Mouse (Mus musculus) cerebellum, postnatal 36 days (tissue): ENCODE data around the gene Zfp27.
"Not testable (repeated sequence)": the region's sequence is repeated elsewhere in the genome, so short reads cannot be mapped to it uniquely, and the experiment has no call there.

Source experiments
- DNase-seq, 2 experiments: peaks; one replicate each; pipeline ENCODE4 v3.0.0; 2021 to 2022; ENCODE audit warnings: mixed read lengths in 2 of 2

Gene Zfp27

GRCm38 (mm10) chr7:29880916-29881315, 25.5 kb downstream of the Zfp27 start:
- no peak for DNase-seq

DNA sequence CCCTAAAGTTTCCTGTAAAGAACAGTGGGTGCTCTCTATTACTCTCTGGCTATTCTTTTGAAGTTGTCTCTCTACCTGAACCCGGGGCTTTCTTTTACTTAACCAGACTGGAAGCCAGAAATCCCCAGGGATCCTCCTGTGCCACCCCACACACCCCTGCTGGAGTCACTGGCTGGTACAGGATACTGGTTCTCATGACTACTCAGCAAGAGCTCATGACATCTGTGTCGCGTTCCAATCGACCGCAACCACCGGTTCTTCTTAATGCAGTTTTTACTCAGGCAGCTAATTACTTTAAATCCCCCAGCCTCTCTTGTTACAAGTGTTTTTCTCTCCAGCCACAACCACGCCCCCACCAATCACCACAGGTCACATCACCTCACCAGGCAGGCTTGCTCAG, 26.3 kb downstream of the Zfp27 start:
- no peak for DNase-seq

DNA sequence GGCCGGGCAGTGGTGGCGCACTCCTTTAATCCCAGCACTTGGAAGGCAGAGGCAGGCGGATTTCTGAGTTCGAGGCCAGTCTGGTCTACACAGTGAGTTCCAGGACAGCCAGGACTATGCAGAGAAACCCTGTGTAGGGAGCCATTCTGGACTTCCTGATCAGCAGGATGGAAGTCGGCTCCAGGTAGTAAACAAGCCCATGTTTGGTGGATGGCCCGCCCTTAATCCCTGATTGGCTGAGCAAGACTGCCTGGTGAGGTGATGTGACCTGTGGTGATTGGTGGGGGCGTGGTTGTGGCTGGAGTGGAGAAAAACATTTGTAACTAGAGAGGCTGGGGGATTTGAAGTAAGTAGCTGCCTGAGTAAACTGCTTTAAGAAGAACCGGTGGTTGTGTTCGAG, 28.8 kb downstream of the Zfp27 start:
- DNase-seq: not testable (repeated sequence)

DNA sequence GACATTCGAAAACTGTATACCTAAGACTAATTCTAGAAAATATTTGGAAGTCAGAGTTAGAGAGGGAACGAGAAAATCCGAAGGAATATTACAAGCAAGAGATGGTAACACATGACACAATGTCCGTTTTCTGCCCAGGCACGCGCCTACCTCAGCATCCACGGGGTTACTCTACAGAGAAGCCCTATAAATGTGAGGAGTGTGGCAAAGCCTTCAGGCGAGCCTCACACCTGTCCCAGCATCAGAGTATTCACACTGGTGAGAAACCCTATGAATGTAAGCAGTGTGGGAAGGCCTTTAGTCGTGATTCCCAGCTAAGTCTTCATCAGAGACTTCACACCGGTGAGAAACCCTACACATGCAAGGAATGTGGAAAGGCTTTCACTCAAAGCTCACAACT, 32.1 kb downstream of the Zfp27 start:
- DNase-seq: no peak

DNA sequence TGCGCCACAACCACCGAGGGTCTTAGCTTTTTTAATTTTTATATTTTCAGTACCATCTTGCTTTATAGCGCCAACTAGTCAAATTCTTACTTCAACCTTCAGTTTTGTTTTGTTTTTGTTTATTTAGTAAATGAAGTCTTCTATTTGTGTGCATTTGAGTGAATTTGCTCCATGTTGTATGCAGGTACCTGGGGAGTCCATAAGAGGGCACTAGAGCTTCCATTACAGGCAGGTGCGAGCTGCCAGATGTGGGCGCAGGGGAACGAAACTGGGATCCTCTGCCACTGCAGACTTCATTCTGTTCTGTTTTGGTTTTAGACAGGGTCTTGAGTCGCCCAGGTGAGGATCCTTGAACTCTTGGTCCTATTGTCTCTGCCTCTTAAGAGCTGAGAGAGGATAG, 44.7 kb downstream of the Zfp27 start:
- DNase-seq: no peak

DNA sequence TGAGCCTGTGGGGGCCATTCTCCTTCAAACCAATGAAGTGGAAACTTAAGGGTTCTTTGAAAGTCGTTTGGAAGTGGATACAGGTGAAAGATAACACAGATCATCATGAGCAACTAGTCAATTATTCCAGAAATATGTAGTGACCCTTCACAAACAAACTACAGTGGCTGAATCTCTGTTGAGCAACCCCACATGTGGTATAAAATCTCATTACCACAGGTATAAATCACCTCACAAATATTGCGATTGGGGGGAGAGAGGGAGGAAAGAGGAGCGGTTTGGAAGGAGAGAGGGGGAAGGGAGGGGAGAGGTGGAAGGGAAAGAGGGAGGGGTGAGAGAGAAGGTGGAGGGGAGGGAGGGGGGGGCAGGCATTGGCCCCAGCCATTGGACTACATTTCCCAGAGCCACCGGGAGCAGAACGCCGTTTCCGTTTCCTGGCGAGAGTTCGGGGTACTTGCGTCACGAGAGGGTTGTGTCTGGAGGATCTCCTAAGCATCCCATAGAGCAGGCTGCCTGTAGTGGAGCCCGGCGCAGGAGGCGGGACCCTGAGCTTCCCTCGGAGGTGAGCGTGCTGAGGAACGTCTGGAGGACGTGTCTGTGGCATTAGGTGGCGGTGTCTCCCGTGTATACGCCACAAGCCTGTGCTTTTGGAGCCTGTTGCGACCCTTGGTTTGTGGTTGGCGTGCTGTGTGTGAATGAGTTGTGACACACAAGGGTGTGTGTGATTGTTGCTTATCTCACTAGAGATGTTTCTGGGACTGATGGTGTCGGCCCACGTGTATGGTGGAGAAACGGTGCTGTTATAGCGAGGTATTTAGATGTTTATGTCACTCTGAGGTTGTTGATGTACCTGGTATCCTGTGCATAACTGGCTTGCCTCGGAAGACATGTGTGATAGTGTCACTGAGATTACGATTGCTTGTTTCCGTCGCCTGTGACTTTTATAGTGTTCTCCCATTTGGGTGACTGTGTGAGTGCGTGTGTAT, 46.5 kb downstream of the Zfp27 start, which contains the start of gene Zfp420:
Gene Zfp420 (plus strand): TSS at position 448 of the 986 bp plus-strand sequence.
- peak; percentile 91 to 92 for DNase-seq

DNA sequence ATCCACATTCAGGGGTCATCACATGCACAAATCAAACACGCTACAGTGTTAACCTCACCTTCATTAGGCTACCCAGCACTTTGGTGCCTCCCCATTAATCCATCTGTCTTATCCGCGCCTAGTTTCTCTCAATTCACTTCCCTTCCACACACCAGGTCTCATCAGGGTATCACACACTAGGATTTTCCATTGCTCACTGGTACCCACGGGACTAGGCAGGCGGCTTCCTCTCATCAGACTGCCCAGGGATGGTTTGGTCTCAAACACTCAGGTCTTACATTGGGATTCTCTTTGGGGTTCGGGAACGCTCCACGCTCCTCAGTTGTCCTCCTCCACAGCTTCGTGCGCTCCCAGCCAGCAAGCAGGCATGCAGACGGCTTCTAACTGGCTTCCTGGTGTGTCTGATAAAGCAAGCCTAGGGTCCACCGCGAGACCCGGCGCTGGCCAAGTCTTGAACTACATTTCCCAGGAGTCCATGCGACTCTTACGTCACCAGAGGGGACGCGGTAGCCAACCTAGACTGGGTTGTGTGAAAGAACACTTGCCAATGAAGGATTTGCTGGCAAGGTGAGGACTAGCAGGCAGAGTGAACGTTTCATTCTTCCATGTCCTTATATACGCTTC, 53.0 kb downstream of the Zfp27 start, which contains the start of gene Zfp940:
Gene Zfp940 (minus strand): TSS at position 451 of the 624 bp plus-strand sequence.
- peak; percentile 79 to 89 for DNase-seq

GRCm38 (mm10) chr7:29852831-29853218, 53.5 kb downstream of the Zfp27 start:
- DNase-seq: no peak

DNA sequence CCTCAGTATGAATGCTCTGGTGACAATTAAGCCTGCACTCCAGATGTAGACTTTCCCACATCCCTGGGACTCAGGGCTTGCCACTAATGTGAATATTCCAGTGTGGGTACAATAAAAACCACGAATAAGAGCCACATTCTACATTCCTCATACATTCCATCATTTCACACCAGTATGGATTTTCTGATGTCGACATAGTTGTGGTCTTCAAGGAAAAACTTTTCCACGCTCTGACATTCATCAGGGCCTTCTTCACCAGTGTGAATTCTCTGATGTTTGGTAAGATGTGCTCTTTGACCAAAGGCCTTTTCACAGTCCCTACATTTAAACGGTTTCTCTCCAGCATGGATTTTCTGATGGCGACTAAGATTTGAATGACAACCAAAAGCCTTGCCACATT, 61.8 kb downstream of the Zfp27 start:
- no peak for DNase-seq
